Mouse (Mus musculus) limb, embryonic 11.5 days (tissue): ENCODE measurements around the gene Tomm40. TPM values are rescaled to one million over a fixed set of nuclear protein-coding genes. Genes with fewer than 3 reads are reported as not detected.

Experiments used
- ATAC-seq: fragments of 200-750 bp; cut with Nextera tagmentation; 2 replicates; pipeline ENCODE4 v1.8.0; 2017; ENCODE audit warnings: low read depth; ENCODE audit not compliant: insufficient number of reproducible peaks, low FRiP score, low TSS enrichment
- DNase-seq: peaks from one replicate; pipeline ENCODE4 v3.0.0-alpha.2; 2015; ENCODE audit warnings: low spot score
- H3K27ac ChIP-seq: fragments of 300-500 bp; sonication (generic); replicated peaks from 2 replicates; pipeline ENCODE4 v1.5.1; 2014; ENCODE audit warnings: low read depth, mild to moderate bottlenecking, low read length
- H3K27me3 ChIP-seq: fragments of 300-500 bp; sonication (generic); 2 replicates; pipeline ENCODE4 v1.6.1; 2014; ENCODE audit warnings: mild to moderate bottlenecking, low read length, mixed read lengths; ENCODE audit not compliant: control insufficient read depth, insufficient read depth
- H3K36me3 ChIP-seq: fragments of 300-500 bp; sonication (generic); 2 replicates; pipeline ENCODE4 v1.6.1; 2014; ENCODE audit warnings: mild to moderate bottlenecking, low read length, moderate library complexity, mixed read lengths; ENCODE audit not compliant: control insufficient read depth, insufficient read depth
- H3K4me1 ChIP-seq: fragments of 300-500 bp; sonication (generic); 2 replicates; pipeline ENCODE4 v1.6.1; 2014; ENCODE audit warnings: low read length, mixed read lengths; ENCODE audit not compliant: control insufficient read depth, insufficient read depth
- H3K4me2 ChIP-seq: fragments of 300-500 bp; sonication (generic); 2 replicates; pipeline ENCODE4 v1.6.1; 2014; ENCODE audit warnings: low read depth, mild to moderate bottlenecking, moderate library complexity; ENCODE audit not compliant: severe bottlenecking
- H3K4me3 ChIP-seq: fragments of 300-500 bp; sonication (generic); 2 replicates; pipeline ENCODE4 v1.5.1; 2014; ENCODE audit warnings: low read depth, low read length
- H3K9ac ChIP-seq: fragments of 300-500 bp; sonication (generic); 2 replicates; pipeline ENCODE4 v1.6.1; 2014; ENCODE audit warnings: mild to moderate bottlenecking, low read length
- H3K9me3 ChIP-seq: fragments of 300-500 bp; sonication (generic); 2 replicates; pipeline ENCODE4 v1.6.1; 2016; ENCODE audit warnings: low read length; ENCODE audit not compliant: control insufficient read depth
- WGBS: fragments of 180-500 bp; shearing (Covaris S2); extraction: QIAGEN DNeasy Blood & Tissue Kit; methylation state at CpG from one replicate; pipeline ENCODE4 v1.1.7; 2014; 5-methylcytosine and 5-hydroxymethylcytosine counted together
- polyA plus RNA-seq: library from polyadenylated mRNA; unstranded; fragments of >200 nt; fragmentation: Nextera tagmentation; extraction: Ambion mirVana; gene quantifications from 2 replicates; pipeline ENCODE4 v1.2.1, GENCODE M21; 2014

Tomm40 gene
- polyA plus RNA-seq = 154 and 163 TPM in 2 replicates

DNA sequence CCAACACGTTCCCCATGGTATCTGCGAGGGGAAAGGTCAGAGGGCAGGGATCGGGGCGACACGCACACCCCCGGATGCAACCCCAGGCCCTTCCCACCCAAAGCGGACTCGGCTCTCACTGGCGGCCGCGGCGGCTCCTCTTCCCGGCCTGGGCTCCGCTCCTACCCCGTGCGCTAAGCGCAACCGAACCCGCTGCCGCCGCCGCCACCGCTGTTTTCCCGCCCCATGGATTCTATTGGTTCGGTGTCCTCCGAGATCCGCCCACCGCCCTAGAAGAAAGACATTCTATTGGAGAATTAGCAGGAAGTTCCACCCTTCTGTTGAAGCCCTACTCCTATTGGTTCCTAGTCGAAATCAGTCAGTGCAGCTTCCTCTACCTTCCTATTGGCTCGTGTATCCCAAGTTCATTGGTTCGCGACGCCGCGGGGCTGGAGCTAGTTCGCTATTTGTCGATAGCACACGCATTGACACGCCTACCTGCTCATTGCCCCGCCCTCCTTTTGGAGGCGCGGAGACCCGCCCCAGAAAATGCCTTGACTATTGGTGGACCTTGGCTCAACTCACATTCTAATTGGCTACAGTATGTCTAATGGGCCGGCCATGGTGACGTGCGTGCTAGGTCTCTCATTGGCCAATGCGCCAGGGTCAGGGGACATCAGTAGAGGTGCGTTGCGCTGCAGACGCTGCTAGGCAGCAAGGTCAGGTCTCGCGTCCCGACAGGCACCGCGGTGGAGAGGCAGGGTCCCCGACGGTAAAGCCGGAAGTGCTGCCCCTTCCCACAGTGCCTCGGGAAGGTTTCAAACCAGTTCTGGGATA lies at the start of gene Tomm40:
Gene Tomm40, minus strand, starts transcription at position 200 of the 816 bp plus-strand sequence.
- H3K27me3 ChIP-seq = no peaks in the 10 kb centered on the region
- peaks cover 20% of the 10 kb centered on the region for H3K36me3 ChIP-seq
- peak within 1 kb of the TSS; percentile 99 for H3K4me3 ChIP-seq
- H3K4me2 ChIP-seq = peak within 1 kb of the TSS; percentile 90
- DNase-seq = peak; percentile 99
- H3K9ac ChIP-seq = peak within 1 kb of the TSS; percentile 91
- no peaks in the 10 kb centered on the region for H3K9me3 ChIP-seq
- H3K4me1 ChIP-seq = peaks cover 2% of the 10 kb centered on the region; the same call in 1 of the 2 replicates
- ATAC-seq = peak; percentile 100
- WGBS = under 1% methylated on average over 58 of the region's 59 CpGs
- H3K27ac ChIP-seq = peak within 1 kb of the TSS; percentile 65

GRCm38 (mm10) chr7:19764581-19764980 lies 49.3 kb upstream of the Tomm40 start:
- whole genome bisulfite sequencing = 94% methylated on average over 8 of the region's 9 CpGs
- Histone ChIP-seq H3K36me3 (no peaks in the 10 kb centered on the region), H3K27me3 (no peaks in the 10 kb centered on the region), H3K4me2 (no peak overlapping the region), H3K9me3 (no peaks in the 10 kb centered on the region), H3K9ac (no peak overlapping the region), H3K4me1 (peaks cover 5% of the 10 kb centered on the region; the same call in 1 of the 2 replicates), H3K27ac (no peak overlapping the region), H3K4me3 (no peak overlapping the region)
- DNase-seq (no peak), ATAC-seq (no peak)

GRCm38 (mm10) chr7:19763829-19764477 lies 48.7 kb upstream of the Tomm40 start:
- H3K27ac ChIP-seq = no peak overlapping the region
- 89% methylated on average over 13 of the region's 13 CpGs for WGBS

GRCm38 (mm10) chr7:19762283-19762682 lies 47.0 kb upstream of the Tomm40 start:
- H3K9me3 ChIP-seq = no peaks in the 10 kb centered on the region
- H3K27ac ChIP-seq = no peak overlapping the region
- DNase-seq (no peak), ATAC-seq (no peak)
- WGBS = 83% methylated on average over 11 of the region's 11 CpGs
- H3K36me3 ChIP-seq = 0 out of 2 replicates have a peak, but pooled peaks cover 3% of the 10 kb centered on the region
- H3K27me3 ChIP-seq = no peaks in the 10 kb centered on the region
- H3K4me3 ChIP-seq = no peak overlapping the region
- H3K9ac ChIP-seq = no peak overlapping the region
- no peak overlapping the region for H3K4me2 ChIP-seq
- no peaks in the 10 kb centered on the region for H3K4me1 ChIP-seq

More at GRCm38 (mm10) chr7:19763829-19764477, 48.7 kb upstream of the Tomm40 start:
- H3K9me3 ChIP-seq = no peaks in the 10 kb centered on the region
- H3K4me2 ChIP-seq = no peak overlapping the region
- no peaks in the 10 kb centered on the region for H3K4me1 ChIP-seq
- DNase-seq (no peak), ATAC-seq (no peak)
- H3K4me3 ChIP-seq = no peak overlapping the region
- no peaks in the 10 kb centered on the region for H3K36me3 ChIP-seq
- no peaks in the 10 kb centered on the region for H3K27me3 ChIP-seq
- H3K9ac ChIP-seq = no peak overlapping the region

DNA sequence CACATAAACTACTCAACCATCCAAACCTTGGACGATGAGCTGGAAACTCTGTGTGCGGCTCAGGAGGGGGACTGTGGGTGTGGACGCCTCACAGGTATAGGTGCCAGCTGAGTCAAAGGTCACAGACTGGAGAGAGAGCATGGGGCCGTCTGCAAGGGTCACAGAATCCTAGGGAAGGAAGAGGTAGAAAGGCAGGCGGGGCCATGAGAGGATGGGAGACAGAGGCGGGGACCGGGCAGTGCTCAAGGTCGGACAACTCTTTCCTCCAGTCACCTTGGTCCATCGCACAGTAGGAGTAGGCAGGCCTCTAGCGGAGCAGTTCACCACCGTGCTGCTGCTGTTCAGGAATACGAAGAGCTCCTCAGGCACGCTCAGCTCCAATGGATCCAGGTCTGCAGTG lies 44.8 kb upstream of the Tomm40 start:
- Histone ChIP-seq H3K27ac (no peak overlapping the region), H3K4me3 (no peak overlapping the region), H3K4me2 (no peak overlapping the region), H3K36me3 (0 out of 2 replicates have a peak, but pooled peaks cover 3% of the 10 kb centered on the region), H3K4me1 (no peaks in the 10 kb centered on the region), H3K9me3 (no peaks in the 10 kb centered on the region), H3K9ac (no peak overlapping the region), H3K27me3 (no peaks in the 10 kb centered on the region)
- DNase-seq = no peak
- no peak for ATAC-seq
- 89% methylated on average over 13 of the region's 13 CpGs for WGBS

DNA sequence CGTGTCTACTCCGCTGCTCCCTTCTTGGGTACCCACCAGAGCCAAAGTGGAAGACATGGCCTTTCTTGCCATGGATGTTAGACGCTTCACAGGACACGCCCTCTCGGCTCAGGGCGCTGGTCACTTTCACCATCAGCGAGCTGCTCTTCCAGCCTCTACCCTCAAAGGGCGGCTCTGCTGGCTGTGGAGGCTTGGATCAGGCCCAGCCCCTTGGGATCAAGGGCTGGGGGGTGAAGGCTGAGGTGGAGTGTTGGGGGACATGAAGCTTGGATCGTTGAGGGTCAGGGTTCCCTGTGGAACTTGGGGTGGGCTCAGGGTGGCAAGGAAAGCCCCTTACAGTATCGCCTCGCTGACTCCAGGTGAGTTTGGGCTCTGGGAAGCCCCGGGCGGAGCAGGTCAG lies 43.4 kb upstream of the Tomm40 start:
- H3K27me3 ChIP-seq = no peaks in the 10 kb centered on the region
- no peak overlapping the region for H3K4me3 ChIP-seq
- H3K9me3 ChIP-seq = no peaks in the 10 kb centered on the region
- no peak for DNase-seq
- H3K27ac ChIP-seq = no peak overlapping the region
- no peak overlapping the region for H3K9ac ChIP-seq
- H3K4me2 ChIP-seq = no peak overlapping the region
- no peak for ATAC-seq
- H3K36me3 ChIP-seq = 0 out of 2 replicates have a peak, but pooled peaks cover 3% of the 10 kb centered on the region
- no peaks in the 10 kb centered on the region for H3K4me1 ChIP-seq
- WGBS = 89% methylated on average over 13 of the region's 13 CpGs

GRCm38 (mm10) chr7:19755851-19756786 lies 40.9 kb upstream of the Tomm40 start:
- no peaks in the 10 kb centered on the region for H3K4me1 ChIP-seq
- 0 out of 2 replicates have a peak, but pooled peaks cover 3% of the 10 kb centered on the region for H3K36me3 ChIP-seq
- DNase-seq (no peak), ATAC-seq (no peak)
- no peak overlapping the region for H3K4me3 ChIP-seq
- H3K9ac ChIP-seq = no peak overlapping the region
- no peaks in the 10 kb centered on the region for H3K27me3 ChIP-seq
- no peaks in the 10 kb centered on the region for H3K9me3 ChIP-seq
- no peak overlapping the region for H3K4me2 ChIP-seq
- 83% methylated on average over 22 of the region's 24 CpGs for WGBS
- no peak overlapping the region for H3K27ac ChIP-seq

DNA sequence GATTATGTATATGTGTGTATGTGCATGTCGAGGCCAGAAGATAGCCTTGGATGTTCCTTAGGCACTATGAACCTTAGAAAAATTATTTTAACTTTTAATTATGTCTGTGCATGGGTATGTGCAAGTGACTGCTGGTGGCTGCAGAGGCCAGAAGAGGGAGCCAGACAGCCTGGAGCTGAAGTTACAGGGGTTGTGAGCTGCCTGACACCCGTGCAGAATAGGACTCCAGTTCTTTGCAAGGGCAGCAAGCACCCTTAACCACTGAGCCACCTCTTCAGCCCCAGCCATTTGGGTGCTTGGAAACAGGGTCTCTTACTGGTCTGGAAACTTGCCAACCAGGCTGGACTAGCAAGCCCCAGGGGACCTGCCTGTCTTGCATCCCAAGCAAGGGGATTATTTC lies 39.8 kb upstream of the Tomm40 start:
- 0 out of 2 replicates have a peak, but pooled peaks cover 4% of the 10 kb centered on the region for H3K4me1 ChIP-seq
- ATAC-seq (no peak), DNase-seq (no peak)
- no peak overlapping the region for H3K4me2 ChIP-seq
- no peak overlapping the region for H3K27ac ChIP-seq
- H3K36me3 ChIP-seq = 0 out of 2 replicates have a peak, but pooled peaks cover 3% of the 10 kb centered on the region
- H3K9ac ChIP-seq = no peak overlapping the region
- 82% methylated on average over 2 of the region's 2 CpGs for WGBS
- H3K4me3 ChIP-seq = no peak overlapping the region
- H3K9me3 ChIP-seq = no peaks in the 10 kb centered on the region
- no peaks in the 10 kb centered on the region for H3K27me3 ChIP-seq
